Mouse (Mus musculus) erythroblast, adult 5-6 weeks (primary cell): ENCODE measurements around the gene Inca1. TPM values are rescaled to one million over a fixed set of nuclear protein-coding genes. Genes with fewer than 3 reads are reported as not detected.

Experiments used
- ATAC-seq: replicated peaks from 2 replicates; pipeline ENCODE4 v1.8.0; 2016; ENCODE audit warnings: moderate number of reproducible peaks, mild to moderate bottlenecking, moderate TSS enrichment, inconsistent platforms; ENCODE audit not compliant: poor library complexity, low FRiP score, severe bottlenecking
- total RNA-seq, 2 experiments: library from RNA; stranded (forward) in 1 of 2; stranded (reverse) in 1 of 2; fragments of 150-400 nt in 1 of 2; fragments of 200-764, 138-1000 nt in 1 of 2; gene quantifications; 2 replicates each; pipeline versions ENCODE4 v1.2.3 to v1.2.4; 2015 to 2017; ENCODE audit warnings: low replicate concordance in 2 of 2

Inca1 gene
- total RNA-seq, 2 experiments from 2014 or later, result not detected

DNA sequence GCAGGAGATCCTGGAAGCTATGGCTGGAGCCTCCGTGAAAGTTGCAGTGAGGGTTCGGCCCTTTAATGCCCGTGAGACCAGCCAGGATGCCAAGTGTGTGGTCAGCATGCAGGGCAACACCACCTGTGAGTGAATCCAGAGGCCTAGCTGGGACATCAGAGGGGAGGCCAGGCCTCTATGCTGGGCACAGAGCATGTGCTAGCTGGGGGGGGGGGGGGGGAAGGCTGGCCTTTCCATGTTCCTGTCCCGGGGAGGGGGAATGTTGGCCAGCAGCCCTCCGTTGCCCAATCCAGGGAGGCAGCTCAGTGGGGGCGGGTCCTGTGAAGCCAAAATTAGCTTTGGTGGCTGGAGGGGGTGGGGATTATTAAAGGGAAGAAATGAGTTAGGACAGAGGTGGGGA lies 2.8 kb upstream of the Inca1 start:
- ATAC-seq, result no peak

DNA sequence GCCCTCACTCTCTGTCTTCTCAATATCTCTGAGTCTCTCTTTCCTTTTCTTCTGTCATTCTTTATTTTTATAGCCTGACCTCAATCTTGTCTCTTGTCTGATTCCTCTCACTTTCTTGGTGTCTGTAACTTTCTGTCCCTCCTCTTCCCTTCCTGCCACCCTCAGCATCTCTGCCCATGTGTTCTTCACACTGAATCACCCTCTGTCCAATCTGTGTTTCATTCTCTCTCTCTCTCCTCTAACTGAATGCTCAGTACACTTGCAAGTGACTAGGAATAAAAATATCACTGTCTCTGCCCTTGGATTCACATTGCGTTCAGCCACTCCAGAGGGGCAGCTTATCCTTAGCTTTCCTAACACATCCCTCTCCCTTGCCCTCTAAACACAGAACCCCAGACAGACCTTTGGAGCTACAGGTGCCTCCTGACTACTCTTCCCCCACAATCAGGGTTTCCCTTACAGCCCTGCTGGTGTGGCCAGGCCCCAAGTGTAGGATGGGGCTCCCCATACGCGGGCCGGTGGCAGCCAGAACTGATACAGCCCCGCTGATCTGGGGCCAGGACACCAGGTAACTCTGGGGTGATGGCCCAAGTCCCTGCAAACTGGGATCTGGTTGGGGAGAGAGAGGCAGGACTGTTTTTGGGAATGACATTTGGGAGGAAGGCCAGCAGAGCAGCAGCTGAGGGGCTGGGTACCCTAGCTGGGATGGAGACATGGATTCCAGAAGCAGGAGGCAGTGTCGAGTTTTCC lies 2.2 kb upstream of the Inca1 start:
- no peak for ATAC-seq

DNA sequence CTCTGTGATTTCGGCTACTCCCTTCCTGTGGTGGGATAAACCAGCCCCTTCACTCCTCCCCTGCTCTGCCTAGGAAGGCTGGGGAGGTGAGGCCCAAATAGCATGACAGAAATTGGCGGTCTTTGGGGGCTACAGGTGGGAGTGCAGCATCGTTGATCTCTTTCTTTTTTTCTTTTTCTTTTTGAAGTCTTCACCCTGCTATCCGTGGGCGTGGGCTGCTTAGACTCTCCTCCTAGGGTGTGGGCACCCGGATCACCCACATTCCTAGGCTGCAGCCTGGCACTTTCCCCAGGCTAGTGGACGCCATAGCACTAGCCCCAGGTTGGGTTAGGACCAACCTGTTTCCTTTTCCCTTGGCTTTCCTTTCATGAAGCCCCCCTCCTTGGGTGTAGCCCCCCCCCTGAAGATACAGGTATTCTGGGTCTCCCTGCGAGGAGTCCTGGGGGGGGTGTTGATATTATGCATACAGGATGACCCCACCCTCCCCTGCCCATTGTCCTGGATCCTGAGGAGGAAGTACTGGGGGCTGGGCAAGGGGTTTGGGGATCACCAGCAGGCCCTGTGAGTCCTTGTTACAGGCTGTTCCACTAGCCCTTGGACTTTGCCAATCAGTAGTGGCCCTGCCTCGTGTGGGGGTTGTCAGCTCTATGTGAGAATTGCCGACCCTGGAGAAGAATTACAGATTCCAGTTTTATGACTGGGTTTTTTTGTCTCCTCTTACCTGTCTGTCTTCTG lies 1.4 kb upstream of the Inca1 start:
- no peak for ATAC-seq

- peak; percentile 24 for ATAC-seq
Measured at GRCm38 (mm10) chr11:70700613-70701012, 658 bp upstream of the Inca1 start.

GRCm38 (mm10) chr11:70699051-70699450 lies 904 bp downstream of the Inca1 start:
- ATAC-seq, result no peak

DNA sequence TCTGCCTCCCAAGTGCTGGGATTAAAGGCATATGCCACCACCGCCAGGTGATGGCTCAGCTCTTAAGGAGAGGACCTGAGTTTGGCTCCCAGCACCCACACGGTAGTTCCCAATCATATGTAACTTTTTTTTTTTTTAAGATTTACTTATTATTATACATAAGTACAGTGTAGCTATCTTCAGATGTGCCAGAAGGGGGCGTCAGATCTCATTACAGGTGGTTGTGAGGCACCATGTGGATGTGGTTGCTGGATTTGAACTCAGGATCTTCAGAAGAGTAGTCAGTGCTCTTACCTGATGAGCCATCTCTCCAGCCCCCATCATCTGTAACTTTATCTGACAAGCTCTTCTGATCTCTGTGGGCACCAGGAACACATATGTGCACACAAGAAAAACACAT lies 2.6 kb downstream of the Inca1 start:
- no peak for ATAC-seq

- no peak for ATAC-seq
Measured at GRCm38 (mm10) chr11:70693504-70693903, 6.5 kb downstream of the Inca1 start.

DNA sequence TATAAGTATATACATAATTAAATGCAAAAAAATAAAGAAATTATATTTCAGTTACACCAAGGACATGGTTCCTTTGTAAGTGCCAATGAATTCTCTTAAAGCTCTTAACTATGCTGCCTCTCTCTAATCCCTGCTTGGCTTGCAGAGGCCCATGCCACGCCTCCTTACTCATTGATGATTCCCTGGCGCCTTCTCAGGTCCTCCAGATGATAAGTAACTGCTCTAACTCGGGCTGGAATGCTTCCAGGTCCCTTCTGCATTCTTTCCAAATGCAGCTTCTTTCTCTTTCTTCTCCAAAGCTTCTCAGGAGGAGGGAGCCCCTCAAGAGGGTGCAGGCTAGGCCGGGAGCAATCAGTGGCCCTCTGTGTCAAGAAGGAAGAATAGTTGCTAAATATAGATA lies 10.4 kb downstream of the Inca1 start:
- no peak for ATAC-seq

GRCm38 (mm10) chr11:70688372-70688771 lies 11.6 kb downstream of the Inca1 start:
- ATAC-seq, result no peak

GRCm38 (mm10) chr11:70687601-70688199 lies 12.3 kb downstream of the Inca1 start, which contains the start of gene Camta2:
TSS of gene Camta2 (minus strand) at chr11:70688105.
- peak; percentile 41 for ATAC-seq

- ATAC-seq, result peak; percentile 40; the same call in 1 of the 2 replicates
Measured at GRCm38 (mm10) chr11:70686901-70687566, 12.9 kb downstream of the Inca1 start.

DNA sequence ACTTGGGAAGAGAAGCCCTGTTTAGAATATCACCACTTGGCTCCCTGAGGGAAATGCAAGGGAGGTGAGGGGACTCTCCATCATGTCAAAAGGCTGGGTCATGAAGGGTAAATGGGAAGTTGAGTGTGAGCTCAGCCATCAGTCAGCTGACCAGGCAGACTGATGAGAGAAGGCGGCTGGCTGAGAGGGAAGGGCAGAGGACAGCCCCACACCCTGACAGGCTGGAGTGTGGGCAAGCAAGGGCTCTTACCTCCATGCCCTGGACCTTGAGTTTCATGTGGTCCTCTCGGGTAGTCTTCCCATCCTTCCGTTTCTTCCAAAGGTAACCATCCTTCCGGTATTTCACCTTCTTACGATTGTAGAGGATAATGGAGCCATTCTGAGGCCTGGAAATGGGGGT lies 16.3 kb downstream of the Inca1 start:
- ATAC-seq, result no peak

DNA sequence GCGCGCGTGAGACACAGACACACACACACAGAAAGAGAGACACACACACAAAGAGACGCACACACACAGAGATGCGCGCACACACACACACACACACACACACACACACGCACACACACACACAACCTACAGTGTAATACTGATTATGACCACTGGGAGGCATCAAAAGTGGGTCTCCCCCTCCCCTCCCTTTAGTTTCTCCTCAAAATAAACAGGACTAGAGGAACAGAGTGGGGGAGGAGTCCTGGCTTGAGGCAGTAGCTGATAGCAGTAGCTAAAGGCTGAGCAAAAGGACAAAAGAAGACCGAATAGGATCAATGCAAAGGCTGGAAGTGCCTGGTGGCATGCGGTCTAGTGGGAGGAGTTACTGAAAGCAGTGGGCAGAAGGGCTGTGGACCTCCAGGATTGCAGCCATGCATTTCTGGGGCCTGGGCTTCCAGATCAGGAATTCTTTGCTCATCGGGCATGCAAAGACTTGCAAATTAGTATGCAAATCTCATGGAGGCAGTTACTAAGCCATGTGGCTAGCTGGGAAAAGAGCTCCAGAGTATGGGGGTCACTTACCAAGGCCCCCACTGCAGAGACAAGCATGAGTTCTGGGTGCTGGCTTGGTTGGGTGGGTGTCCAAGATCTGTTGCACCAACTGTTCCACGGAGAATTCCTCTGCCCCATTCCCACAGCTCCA lies 17.9 kb downstream of the Inca1 start:
- ATAC-seq, result no peak

GRCm38 (mm10) chr11:70681170-70681569 lies 18.8 kb downstream of the Inca1 start:
- no peak for ATAC-seq

- no peak for ATAC-seq
Measured at GRCm38 (mm10) chr11:70679894-70680293, 20.1 kb downstream of the Inca1 start.

DNA sequence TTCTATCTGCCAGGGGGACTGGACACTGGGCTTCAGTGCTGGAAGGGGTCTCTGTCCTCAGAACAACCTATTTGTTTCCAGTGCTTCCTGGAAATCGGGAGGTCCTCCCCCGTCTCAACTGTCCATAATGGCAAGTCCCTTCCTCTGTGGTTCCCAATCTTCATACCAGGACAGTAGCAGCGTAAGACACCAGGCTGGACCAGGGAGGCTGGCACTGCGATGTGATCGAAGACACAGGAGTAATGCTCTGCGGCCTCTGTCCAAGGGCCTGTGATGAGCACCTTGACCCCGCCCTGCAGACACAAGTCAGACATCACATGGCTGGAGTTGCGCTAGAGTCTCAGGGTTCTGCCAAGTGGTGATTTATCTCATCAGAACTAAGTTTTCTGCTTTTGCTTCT lies 20.6 kb downstream of the Inca1 start:
- ATAC-seq, result no peak

DNA sequence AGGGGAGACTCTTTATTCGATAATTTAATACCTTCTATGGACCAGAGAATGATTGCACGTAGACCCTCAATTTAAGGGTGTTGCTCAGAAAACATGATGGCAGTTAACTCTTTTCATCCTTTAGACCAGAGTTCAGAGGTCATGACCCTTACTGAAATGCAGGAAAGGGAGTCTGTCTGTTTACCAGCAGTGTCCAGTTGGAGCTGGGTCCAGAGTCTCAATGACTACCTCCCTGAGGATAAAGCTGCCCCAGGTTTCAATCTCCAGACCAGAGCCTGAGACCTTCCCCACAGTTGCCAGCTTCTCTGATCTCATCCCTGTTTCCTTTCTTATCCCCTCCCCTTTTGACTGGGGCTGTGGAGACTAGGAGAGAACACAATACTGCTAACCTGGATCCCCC lies 21.4 kb downstream of the Inca1 start:
- ATAC-seq, result no peak

DNA sequence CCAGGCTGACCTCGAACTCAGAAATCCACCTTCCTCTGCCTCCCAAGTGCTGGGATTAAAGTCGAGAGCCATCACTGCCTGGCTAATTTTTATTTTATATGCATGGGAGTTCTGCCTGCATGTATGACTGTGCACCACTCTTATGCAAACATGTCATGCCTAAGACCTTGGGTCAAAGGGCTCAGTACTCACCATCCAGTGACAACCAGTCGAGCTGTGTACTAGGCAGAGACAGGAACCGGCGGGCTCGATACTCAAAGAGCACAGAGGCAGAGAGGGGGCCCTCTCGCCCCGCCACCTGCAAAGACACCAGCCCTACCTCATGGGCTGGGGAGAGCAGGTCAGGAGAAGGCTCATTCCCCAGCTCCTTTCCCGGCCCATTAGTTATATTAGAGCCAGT lies 21.9 kb downstream of the Inca1 start:
- no peak for ATAC-seq

- no peak for ATAC-seq
Measured at GRCm38 (mm10) chr11:70674501-70674900, 25.5 kb downstream of the Inca1 start.

- no peak for ATAC-seq
Measured at GRCm38 (mm10) chr11:70674014-70674413, 25.9 kb downstream of the Inca1 start.
